Comparison of ENCODE assay signal across 25 mouse cellular contexts in the genomic region with DNA sequence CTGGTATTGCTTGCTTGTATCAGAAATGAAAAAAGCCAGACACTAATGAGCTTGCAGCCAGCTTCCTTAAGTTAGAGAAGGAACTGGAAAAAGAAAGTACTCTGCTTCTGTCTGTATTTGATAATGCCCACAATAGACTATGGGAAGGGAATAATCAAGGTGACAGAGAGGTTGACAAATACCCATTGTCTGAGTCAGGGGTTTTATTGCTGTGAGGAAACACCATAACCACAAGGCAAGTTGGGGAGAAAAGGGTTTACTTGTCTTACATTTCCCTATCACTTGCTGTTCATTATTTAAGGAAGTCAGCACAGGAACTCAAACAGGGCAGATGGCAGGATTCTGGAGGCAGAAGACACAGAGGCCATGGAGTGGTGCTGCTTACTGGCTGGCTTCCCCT.
DNase-seq lines count a peak whose midpoint lies in the region; ATAC-seq lines count a peak whose summit lies in the region.
"Had no signal": no experiment of that assay in that cellular context is flagged by ENCODE, and none has a peak within 500 bp of the region (broad histone marks: within the 10 kb centered on the region; RNA-seq: fewer than 3 reads in every experiment).

No protein-coding gene starts in this region.

- H3K36me3 ChIP-seq in megakaryocyte, embryonic 14.5 days (replicated peaks; ENCODE audit: low read length), result peaks cover 26% of the 10 kb centered on the region
- peaks cover 15% of the 10 kb centered on the region for H3K36me3 ChIP-seq in limb, embryonic 10.5 days
- H3K36me3 ChIP-seq: forebrain, embryonic 10.5 days; heart, embryonic 12.5 days; heart, embryonic 15.5 days; hindbrain, embryonic 12.5 days; hindbrain, embryonic 15.5 days had no signal

- DNase-seq in limb, embryonic 10.5 days (ENCODE audit: low spot score), result no peak
- DNase-seq in urinary bladder, adult 2 months (ENCODE audit: low spot score), result no peak
- DNase-seq: adrenal gland, postnatal 10 days; adrenal gland, postnatal 36 days; cerebellum, adult 11 months; cerebellum, adult 2 months; cerebellum, adult 9-11 months; cerebellum, postnatal 25 days; gastrocnemius, postnatal 10 days; heart, adult 18-20 months; heart, postnatal 14 days; heart, postnatal 4 days; kidney, adult 18-20 months had no signal

- H3K27ac ChIP-seq in limb, embryonic 10.5 days, result no peak overlapping the region
- H3K27ac ChIP-seq: forebrain, embryonic 10.5 days; forebrain, embryonic 13.5 days; heart, embryonic 15.5 days; hindbrain, embryonic 12.5 days; hindbrain, embryonic 15.5 days had no signal

- no peaks in the 10 kb centered on the region for H3K9me3 ChIP-seq in megakaryocyte, embryonic 14.5 days
- no peaks in the 10 kb centered on the region for H3K9me3 ChIP-seq in limb, embryonic 10.5 days (replicated peaks)
- H3K9me3 ChIP-seq: forebrain, embryonic 10.5 days; forebrain, embryonic 13.5 days; heart, embryonic 12.5 days; heart, embryonic 15.5 days; hindbrain, embryonic 12.5 days; hindbrain, embryonic 15.5 days had no signal

- H3K4me3 ChIP-seq in megakaryocyte, embryonic 14.5 days (replicated peaks), result peak overlapping the region; percentile 44
- H3K4me3 ChIP-seq in limb, embryonic 10.5 days, result no peak overlapping the region
- H3K4me3 ChIP-seq: forebrain, embryonic 10.5 days; forebrain, embryonic 13.5 days; heart, embryonic 12.5 days; heart, embryonic 15.5 days; hindbrain, embryonic 12.5 days; hindbrain, embryonic 15.5 days had no signal

- peaks cover 49% of the 10 kb centered on the region for H3K4me1 ChIP-seq in megakaryocyte, embryonic 14.5 days
- peaks cover 19% of the 10 kb centered on the region for H3K4me1 ChIP-seq in limb, embryonic 10.5 days
- H3K4me1 ChIP-seq: forebrain, embryonic 13.5 days; heart, embryonic 15.5 days; hindbrain, embryonic 12.5 days; hindbrain, embryonic 15.5 days had no signal

- no peaks in the 10 kb centered on the region for H3K27me3 ChIP-seq in megakaryocyte, embryonic 14.5 days (replicated peaks)
- no peaks in the 10 kb centered on the region for H3K27me3 ChIP-seq in limb, embryonic 10.5 days (ENCODE audit: low read depth, poor library complexity, severe bottlenecking)
- H3K27me3 ChIP-seq: forebrain, embryonic 13.5 days; heart, embryonic 15.5 days; hindbrain, embryonic 12.5 days; hindbrain, embryonic 15.5 days; Patski had no signal

- ATAC-seq in megakaryocyte, adult 5-6 weeks (ENCODE audit: poor library complexity, severe bottlenecking), result no peak
- ATAC-seq in common myeloid progenitor, adult 5-6 weeks (replicated peaks; ENCODE audit: low read depth, poor library complexity, severe bottlenecking), result peak; percentile 81
- ATAC-seq in megakaryocyte progenitor cell, adult 5-6 weeks (replicated peaks; ENCODE audit: poor library complexity), result peak; percentile 76
- ATAC-seq: forebrain, embryonic 13.5 days; forebrain, embryonic 16.5 days; Patski had no signal
